In genomic region chr13:64273352-64273751, GRCm38 (mm10) we compare ENCODE assay signal across 9 mouse cellular contexts. TPM values are rescaled to one million over a fixed set of nuclear protein-coding genes. Genes with fewer than 3 reads are reported as not detected.
DNase-seq lines count a peak whose midpoint lies in the region; ATAC-seq and TF ChIP-seq lines count a peak whose summit lies in the region.
"Had no signal": no experiment of that assay in that cellular context is flagged by ENCODE, and none has a peak within 500 bp of the region (broad histone marks: within the 10 kb centered on the region; RNA-seq: fewer than 3 reads in every experiment).

No protein-coding gene starts in this region.

- peak overlapping the region; percentile 100 for H3K4me2 ChIP-seq in heart, embryonic 16.5 days (ENCODE audit: low read depth, low read length)
- peak overlapping the region; percentile 98 for H3K4me2 ChIP-seq in embryonic facial prominence, embryonic 13.5 days
- peak overlapping the region; percentile 100 for H3K4me2 ChIP-seq in hindbrain, postnatal 0 days (ENCODE audit: low read depth, low read length)
- peak overlapping the region; percentile 99 for H3K4me2 ChIP-seq in midbrain, embryonic 15.5 days

- no peaks in the 10 kb centered on the region for H3K9me3 ChIP-seq in heart, embryonic 16.5 days (replicated peaks; ENCODE audit: control insufficient read depth, low read length)
- no peaks in the 10 kb centered on the region for H3K9me3 ChIP-seq in embryonic facial prominence, embryonic 13.5 days
- no peaks in the 10 kb centered on the region for H3K9me3 ChIP-seq in hindbrain, postnatal 0 days (ENCODE audit: low read length)
- no peaks in the 10 kb centered on the region for H3K9me3 ChIP-seq in midbrain, embryonic 15.5 days

- no peaks in the 10 kb centered on the region for H3K36me3 ChIP-seq in heart, embryonic 16.5 days (ENCODE audit: control insufficient read depth, insufficient read depth)
- H3K36me3 ChIP-seq in embryonic facial prominence, embryonic 13.5 days: no peaks in the 10 kb centered on the region
- no peaks in the 10 kb centered on the region for H3K36me3 ChIP-seq in hindbrain, postnatal 0 days (ENCODE audit: insufficient read depth, low read length)
- H3K36me3 ChIP-seq in midbrain, embryonic 15.5 days (replicated peaks): no peaks in the 10 kb centered on the region

- ATAC-seq in heart, embryonic 16.5 days (replicated peaks; ENCODE audit: extremely low read depth, insufficient read depth, low FRiP score): no peak
- no peak for ATAC-seq in embryonic facial prominence, embryonic 13.5 days (ENCODE audit: insufficient number of reproducible peaks, insufficient read depth, low FRiP score, low TSS enrichment, low read depth)
- ATAC-seq in hindbrain, postnatal 0 days: no peak
- ATAC-seq in midbrain, embryonic 15.5 days (replicated peaks): no peak

- peaks cover 7% of the 10 kb centered on the region; the same call in 1 of the 2 replicates for H3K4me1 ChIP-seq in heart, embryonic 16.5 days (ENCODE audit: control insufficient read depth, insufficient read depth, low read length)
- H3K4me1 ChIP-seq in embryonic facial prominence, embryonic 13.5 days: peaks cover 11% of the 10 kb centered on the region; the same call in 1 of the 2 replicates
- 0 out of 2 replicates have a peak, but pooled peaks cover 4% of the 10 kb centered on the region for H3K4me1 ChIP-seq in hindbrain, postnatal 0 days (ENCODE audit: insufficient read depth, low read length)
- H3K4me1 ChIP-seq in midbrain, embryonic 15.5 days: peaks cover 19% of the 10 kb centered on the region

- H3K4me3 ChIP-seq in heart, embryonic 16.5 days (ENCODE audit: low read length): peak overlapping the region; percentile 72; the same call in 1 of the 2 replicates
- H3K4me3 ChIP-seq in embryonic facial prominence, embryonic 13.5 days: peak overlapping the region; percentile 85
- no peak overlapping the region for H3K4me3 ChIP-seq in hindbrain, postnatal 0 days (ENCODE audit: low read length)
- peak overlapping the region; percentile 79; the same call in 1 of the 2 replicates for H3K4me3 ChIP-seq in midbrain, embryonic 15.5 days

- 56% methylated on average over 8 of the region's 8 CpGs for WGBS in heart, embryonic 16.5 days
- WGBS in embryonic facial prominence, embryonic 13.5 days: 35% methylated on average over 8 of the region's 8 CpGs
- 58% methylated on average over 8 of the region's 8 CpGs for WGBS in hindbrain, postnatal 0 days
- WGBS in midbrain, embryonic 15.5 days: 50% methylated on average over 8 of the region's 8 CpGs

- no peak overlapping the region for H3K9ac ChIP-seq in heart, embryonic 16.5 days (ENCODE audit: low read length)
- H3K9ac ChIP-seq in embryonic facial prominence, embryonic 13.5 days: no peak overlapping the region
- no peak overlapping the region for H3K9ac ChIP-seq in hindbrain, postnatal 0 days (replicated peaks; ENCODE audit: low read length)
- no peak overlapping the region; the same call in 1 of the 2 replicates for H3K9ac ChIP-seq in midbrain, embryonic 15.5 days

- no peak for DNase-seq in heart, postnatal 36 days
- DNase-seq in hindbrain, postnatal 0 days (ENCODE audit: low spot score): no peak
- DNase-seq in gastrocnemius, postnatal 25 days: no peak
- no peak for DNase-seq in urinary bladder, adult 2 months (ENCODE audit: low spot score)
- DNase-seq in embryo, embryonic 11 days: no peak
- DNase-seq: cerebellum, adult 11 months had no signal

- no peaks in the 10 kb centered on the region for H3K27me3 ChIP-seq in heart, embryonic 16.5 days (ENCODE audit: control insufficient read depth, insufficient read depth, low read length)
- H3K27me3 ChIP-seq in embryonic facial prominence, embryonic 13.5 days: no peaks in the 10 kb centered on the region
- H3K27me3 ChIP-seq in hindbrain, postnatal 0 days (ENCODE audit: insufficient read depth, low read length): peaks cover 7% of the 10 kb centered on the region; the same call in 1 of the 2 replicates
- peaks cover 28% of the 10 kb centered on the region for H3K27me3 ChIP-seq in midbrain, embryonic 15.5 days (replicated peaks)

- H3K27ac ChIP-seq in heart, embryonic 16.5 days (ENCODE audit: low read length): no peak overlapping the region
- H3K27ac ChIP-seq in embryonic facial prominence, embryonic 13.5 days: no peak overlapping the region
- no peak overlapping the region for H3K27ac ChIP-seq in hindbrain, postnatal 0 days
- no peak overlapping the region for H3K27ac ChIP-seq in midbrain, embryonic 15.5 days

- no peak for TF ChIP-seq CTCF in hindbrain, postnatal 0 days (IDR thresholded peaks at IDR 0.05; ENCODE audit: low read depth)

- intact Hi-C loops in heart, postnatal 36 days (cut with DNase I): no loop called here

RNA-seq across cellular contexts. Expression of gene Cdc14b, which starts 1.7 kb away (rescaled TPM):
- 11.7 and 15.5 TPM in 2 replicates for polyA plus RNA-seq in heart, embryonic 16.5 days (2015; fragmentation: Nextera tagmentation; extraction: Ambion mirVana)
- total RNA-seq in heart, postnatal 36 days (2021): 1 to 10 TPM; 8.2 to 9.0 TPM
- polyA plus RNA-seq in embryonic facial prominence, embryonic 13.5 days (2015; fragmentation: Nextera tagmentation; extraction: Ambion mirVana): 20.7 and 26.1 TPM in 2 replicates
- 2.2 and 5.5 TPM in 2 replicates for total RNA-seq in hindbrain, postnatal 0 days (2014; rRNA removed)
- polyA plus RNA-seq in hindbrain, postnatal 0 days (2015; fragmentation: Nextera tagmentation; extraction: Ambion mirVana): 2.3 and 2.7 TPM in 2 replicates
- 2.4 and 2.5 TPM in 2 replicates for polyA plus RNA-seq in midbrain, embryonic 15.5 days (2015; fragmentation: Nextera tagmentation; extraction: Ambion mirVana)
- total RNA-seq in gastrocnemius, postnatal 25 days (2021): 1 to 10 TPM; 3.8 to 4.6 TPM
- polyA plus RNA-seq in urinary bladder, adult 2 months (2012; rRNA removed): 11.7 and 12.5 TPM in 2 replicates

RNA-seq across cellular contexts. Expression of gene Aaed1, which starts 39.2 kb away (rescaled TPM):
- polyA plus RNA-seq in heart, embryonic 16.5 days (2015; fragmentation: Nextera tagmentation; extraction: Ambion mirVana): 63.2 and 70.4 TPM in 2 replicates
- 10 to 100 TPM; 65.5 to 68.2 TPM for total RNA-seq in heart, postnatal 36 days (2021)
- polyA plus RNA-seq in embryonic facial prominence, embryonic 13.5 days (2015; fragmentation: Nextera tagmentation; extraction: Ambion mirVana): 33.9 and 36.0 TPM in 2 replicates
- total RNA-seq in hindbrain, postnatal 0 days (2014; rRNA removed): 10.5 and 13.5 TPM in 2 replicates
- polyA plus RNA-seq in hindbrain, postnatal 0 days (2015; fragmentation: Nextera tagmentation; extraction: Ambion mirVana): 16.0 and 18.6 TPM in 2 replicates
- 12.8 and 15.3 TPM in 2 replicates for polyA plus RNA-seq in midbrain, embryonic 15.5 days (2015; fragmentation: Nextera tagmentation; extraction: Ambion mirVana)
- 10 to 100 TPM; 35.1 to 41.0 TPM for total RNA-seq in gastrocnemius, postnatal 25 days (2021)
- polyA plus RNA-seq in urinary bladder, adult 2 months (2012; rRNA removed): 52.8 and 61.5 TPM in 2 replicates
